Mouse (Mus musculus): ENCODE data around the gene Prom2. TPM values are rescaled to one million over a fixed set of nuclear protein-coding genes. Genes with fewer than 3 reads are reported as not detected.

Gene Prom2
- total RNA-seq, 2 experiments from 2014 or later = not detected

DNA sequence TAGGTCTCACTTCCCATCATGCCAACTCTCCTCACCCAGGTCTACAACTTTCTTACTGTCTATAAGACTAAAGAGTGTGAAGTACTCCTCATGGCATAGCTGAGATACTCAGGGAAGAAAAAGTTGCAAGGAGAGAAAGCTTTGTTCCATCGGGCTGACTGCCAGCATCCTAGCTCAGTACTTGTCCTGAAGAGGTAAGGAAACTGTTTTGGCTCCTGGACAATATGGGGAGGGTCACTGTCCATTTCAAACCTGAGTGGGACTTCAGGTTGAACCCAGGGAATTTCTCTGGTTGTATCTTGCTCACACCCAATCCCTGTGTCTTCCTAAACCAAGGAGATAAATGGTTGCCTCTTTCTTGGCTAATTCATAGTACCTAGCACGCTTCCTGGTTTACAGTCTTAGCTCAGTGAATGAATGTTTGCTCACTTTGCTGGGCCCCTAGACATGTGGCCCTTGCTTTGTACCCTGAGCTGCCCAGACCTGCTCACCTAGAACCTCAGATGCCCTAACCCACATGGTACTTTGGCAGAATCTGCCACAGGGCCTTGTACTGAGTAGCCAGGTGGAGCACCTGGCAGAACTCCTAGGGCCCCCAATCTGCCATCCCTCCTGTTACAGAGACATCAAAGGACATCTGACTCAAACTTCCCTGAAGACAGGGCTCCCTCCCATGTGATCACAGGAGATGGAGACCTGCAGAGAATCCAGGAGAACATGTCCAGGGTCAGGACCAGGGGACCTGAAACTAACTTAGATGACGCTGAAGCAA is 16.1 kb downstream of the Prom2 start:
- no peak for ATAC-seq (replicated peaks; ENCODE audit: poor library complexity, severe bottlenecking)

DNA sequence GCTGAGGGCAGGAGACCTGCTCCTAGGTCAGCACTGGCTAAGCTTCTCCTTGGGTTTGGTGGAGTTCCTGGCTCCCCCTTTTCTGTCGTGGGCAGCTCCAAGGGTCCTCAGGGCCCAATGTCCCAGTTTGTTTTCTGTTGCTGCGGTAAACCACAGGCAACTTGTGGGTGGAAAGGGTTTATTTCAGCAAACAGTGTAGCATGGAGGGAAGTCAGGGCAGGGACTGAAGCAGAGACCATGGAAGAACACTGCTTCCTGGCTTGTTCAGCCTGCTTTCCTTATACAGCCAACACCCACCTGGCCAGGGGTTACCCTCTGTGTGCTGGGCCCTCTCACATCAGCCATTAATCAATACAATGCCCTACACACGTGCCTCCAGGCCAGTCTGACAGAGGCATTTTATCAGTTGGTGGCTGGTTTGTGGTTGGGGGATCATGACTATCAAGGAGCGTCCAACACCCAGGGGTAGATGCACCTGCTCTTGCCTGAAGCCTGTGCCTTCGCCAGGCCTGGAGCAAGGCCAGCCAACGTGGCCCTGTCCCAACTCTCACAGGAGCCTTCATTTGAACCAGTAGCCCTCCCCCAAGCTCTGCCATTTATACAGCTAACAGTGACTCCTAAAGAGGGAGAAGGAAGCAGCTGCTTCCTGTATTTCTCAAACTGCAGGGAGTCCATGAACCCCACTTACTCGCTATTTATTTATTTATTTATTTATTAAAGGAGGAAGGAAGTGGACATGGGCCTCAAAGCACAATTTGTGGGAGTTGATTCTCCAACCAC is 17.1 kb downstream of the Prom2 start:
- peak; percentile 72 for ATAC-seq (replicated peaks; ENCODE audit: poor library complexity, severe bottlenecking)

DNA sequence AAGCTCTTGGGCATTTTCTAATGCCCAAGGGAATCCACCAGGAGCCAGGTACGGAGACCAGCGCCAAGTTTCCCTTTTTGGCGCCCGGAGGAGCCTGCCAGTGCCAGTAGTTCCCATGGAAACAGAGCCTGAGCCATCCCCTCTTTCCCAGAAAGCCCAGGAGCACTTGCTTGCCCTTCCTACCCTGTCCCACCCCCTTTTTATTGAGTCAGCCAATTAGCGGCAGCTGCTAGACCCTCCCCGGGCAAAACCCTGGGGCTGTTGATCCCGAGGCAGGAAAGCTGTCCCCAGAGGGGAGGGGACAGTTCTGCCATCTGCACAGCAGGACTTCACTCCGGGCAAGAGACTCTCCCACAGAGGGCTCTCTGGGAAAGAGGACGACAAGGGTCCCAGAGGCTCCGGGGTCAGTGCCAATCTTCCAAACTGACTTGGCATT is 19.2 kb downstream of the Prom2 start, which contains the start of gene Kcnip3:
Gene Kcnip3 (minus strand): TSS at position 89 of the 436 bp plus-strand sequence.
- no peak for ATAC-seq (replicated peaks; ENCODE audit: poor library complexity, severe bottlenecking)

DNA sequence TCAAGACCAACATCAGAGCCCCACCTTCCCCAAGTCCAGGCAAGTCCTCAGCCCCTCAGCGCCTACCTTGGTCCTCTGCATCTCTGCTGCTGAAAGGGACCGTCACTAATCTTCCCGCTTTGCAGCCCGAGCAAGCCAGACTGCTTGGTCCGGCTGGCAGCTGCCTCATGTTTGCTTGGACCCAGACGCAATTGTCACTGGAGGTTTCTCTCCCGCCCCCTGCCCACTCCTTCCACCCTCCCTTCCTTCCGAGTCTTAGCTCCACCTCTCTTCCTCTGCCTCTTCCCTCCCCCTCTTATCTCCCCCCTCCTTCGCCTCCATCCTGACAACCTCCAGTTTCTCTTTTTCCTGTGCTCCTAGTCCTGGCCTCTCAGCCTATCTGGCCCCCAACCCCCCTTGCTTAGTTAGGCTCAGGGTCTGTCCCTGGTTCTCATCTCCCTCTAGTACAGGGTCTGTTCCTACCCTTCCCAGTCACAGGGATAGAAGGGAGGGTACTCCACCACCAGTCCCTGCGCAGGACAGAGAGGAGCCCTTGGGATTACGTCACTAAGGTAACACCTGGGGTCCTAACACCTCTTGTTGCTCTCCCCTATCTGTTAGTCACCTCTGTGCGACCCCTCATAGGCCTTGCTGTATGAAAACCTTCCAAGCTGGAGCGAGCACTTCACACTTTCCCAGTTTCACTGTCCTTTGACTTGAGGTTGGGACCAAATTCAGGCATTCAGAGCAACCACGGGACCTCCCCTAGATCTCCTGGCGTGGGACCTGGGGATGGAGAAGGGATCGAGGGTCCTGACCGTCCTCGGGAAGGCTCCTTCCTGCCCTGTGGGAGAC is 19.9 kb downstream of the Prom2 start:
- peak; percentile 23; the same call in 1 of the 2 replicates for ATAC-seq (replicated peaks; ENCODE audit: poor library complexity, severe bottlenecking)

DNA sequence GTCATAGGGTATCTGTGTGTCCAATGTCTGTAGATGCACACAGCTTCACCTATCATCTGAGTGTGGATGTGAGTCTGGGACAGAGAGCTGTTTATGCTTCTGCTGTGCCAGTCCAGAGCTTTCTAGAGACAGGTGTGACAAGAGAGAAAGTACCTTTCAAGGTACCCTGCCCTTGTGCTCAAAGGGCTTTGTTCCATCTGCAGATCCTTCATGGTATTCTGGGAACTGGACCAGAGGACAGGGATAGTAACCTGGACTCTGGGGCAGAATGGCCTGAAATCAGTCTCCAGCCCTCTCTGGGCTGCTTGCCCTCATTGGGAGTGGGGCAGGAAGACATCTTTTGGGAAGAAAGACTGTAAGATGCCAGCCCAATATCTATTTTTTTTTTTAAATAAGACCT is 21.1 kb downstream of the Prom2 start:
- ATAC-seq (replicated peaks; ENCODE audit: poor library complexity, severe bottlenecking) = no peak

DNA sequence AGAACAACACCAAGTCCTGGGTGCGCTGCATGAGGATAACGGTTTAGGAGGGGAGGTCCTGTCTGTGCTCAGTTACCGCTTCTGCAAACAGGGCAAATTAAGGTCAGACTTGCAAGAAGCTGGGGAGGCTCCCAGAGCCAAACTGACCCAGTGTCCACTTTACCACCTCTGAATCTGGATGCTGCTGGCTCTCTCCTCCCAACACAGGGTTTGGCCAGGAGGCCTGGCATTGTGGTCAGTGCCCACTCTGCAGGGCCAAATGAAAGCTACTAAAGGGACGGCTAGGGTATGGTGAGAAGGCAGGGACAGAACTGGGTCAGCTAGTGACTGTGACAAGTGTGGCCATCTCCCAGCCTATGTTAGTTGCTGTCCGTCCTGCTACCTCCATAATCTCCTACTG is 22.0 kb downstream of the Prom2 start:
- ATAC-seq (replicated peaks; ENCODE audit: poor library complexity, severe bottlenecking) = no peak

DNA sequence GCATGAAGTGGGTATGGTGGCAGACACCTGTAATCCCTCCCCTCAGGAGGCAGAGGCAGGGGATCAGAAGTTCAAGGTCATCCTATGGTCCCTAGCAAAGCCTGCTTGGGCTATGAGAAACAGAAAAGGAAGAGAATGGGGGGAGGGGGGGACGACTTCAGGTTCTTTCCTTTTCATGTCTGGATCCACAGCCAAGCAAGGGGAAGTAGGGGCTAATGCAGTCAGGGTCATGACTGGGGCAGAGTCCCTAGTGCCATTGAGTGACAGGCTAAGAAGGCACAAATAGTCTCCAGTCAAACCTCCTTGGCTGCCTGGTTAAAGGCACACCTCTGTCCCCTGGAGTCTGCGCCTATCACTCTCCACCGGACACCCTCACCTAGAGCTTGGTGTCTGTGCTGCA is 22.4 kb downstream of the Prom2 start:
- peak; percentile 42 for ATAC-seq (replicated peaks; ENCODE audit: poor library complexity, severe bottlenecking)

DNA sequence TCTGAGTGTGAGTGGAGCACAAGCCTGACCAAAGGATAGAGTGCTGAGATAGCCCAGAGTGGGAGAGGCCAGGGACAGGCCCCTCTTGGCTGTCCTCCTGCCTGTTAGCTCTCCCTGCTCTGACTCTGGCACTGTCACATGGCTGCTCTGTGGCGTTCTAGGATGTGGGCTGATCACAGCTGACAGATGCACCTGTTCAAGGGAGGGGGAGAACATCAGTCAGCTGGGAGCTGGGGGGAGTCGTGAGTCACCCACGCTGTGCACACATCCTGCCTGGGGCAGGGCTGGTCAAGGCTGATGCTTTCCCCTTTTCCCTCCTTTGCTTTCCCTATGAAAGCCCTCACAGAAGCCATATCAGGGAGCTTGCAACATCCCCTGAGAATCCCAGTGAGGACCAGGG is 23.0 kb downstream of the Prom2 start:
- ATAC-seq (replicated peaks; ENCODE audit: poor library complexity, severe bottlenecking) = peak; percentile 31

DNA sequence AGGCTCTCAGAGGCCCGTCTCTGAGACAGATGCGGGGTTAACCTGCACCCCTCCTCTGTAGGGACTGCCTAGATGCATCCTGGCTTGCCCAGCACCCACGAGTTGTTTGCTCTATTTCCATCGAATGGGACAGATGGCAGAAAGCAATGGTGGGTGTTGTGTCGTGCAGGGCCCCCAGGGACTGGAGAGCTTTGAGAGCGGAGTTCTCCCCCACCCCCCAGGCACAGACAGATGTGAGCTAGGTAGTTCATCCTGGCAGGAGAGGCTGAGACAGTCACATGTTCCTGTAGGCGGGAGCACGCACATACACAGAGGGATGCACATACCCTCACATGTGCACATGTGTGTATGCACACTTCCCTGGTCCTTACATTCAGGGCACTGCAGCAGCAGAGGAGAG is 24.2 kb downstream of the Prom2 start:
- no peak for ATAC-seq (replicated peaks; ENCODE audit: poor library complexity, severe bottlenecking)

DNA sequence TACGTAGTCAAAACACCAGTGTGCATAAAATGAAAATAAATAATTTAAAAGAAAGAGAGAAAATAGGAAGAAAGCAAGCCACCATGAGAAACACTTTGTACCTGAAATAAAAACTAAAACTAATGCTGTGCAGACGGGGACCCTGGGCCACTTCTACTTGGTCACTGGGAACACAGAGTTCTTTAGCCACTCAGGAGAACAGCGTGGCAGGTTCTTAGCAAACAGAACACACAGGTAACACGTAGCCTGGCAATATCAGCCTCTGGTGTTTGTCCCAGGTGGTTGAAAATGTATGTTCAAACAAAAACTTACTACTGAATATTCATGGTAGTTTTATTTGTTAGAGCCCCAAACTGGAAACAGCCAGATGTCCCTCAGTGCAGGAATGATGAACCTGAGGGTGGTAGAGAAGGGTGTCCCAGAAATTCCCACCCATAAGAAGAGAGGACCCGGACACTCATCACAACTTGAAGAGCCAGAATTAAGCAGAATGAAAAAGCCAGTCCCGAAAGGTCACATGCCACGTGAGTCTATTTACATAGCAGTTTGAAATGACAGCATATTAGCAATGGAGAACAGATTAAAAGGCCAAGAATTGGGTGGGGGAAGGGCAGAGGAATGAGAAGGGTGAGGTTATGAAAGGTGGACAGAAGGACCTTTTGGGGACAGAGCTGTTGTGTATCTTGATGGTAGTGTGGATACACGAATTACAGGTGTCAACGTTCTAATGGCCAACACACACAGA is 26.7 kb downstream of the Prom2 start:
- no peak for ATAC-seq (replicated peaks; ENCODE audit: poor library complexity, severe bottlenecking)

DNA sequence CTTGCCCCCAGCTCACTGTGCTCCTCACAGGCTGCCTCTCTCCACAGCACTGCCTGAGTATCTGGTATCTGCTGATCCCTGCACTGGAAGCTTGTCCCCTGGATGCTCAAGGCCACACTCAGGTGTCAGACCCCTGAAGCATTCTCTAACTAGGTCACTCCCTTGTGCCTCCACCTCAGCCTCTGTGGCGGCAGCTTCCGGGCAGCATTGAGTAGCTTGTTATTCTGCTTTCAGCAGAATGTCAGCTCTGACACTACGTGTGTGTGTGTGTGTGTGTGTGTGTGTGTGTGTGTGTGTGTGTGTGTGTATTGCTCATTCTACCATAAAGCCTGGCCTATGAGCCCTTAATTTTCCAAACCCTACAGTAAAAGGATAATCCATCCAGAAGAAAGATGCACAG is 28.0 kb downstream of the Prom2 start:
- ATAC-seq (replicated peaks; ENCODE audit: poor library complexity, severe bottlenecking) = no peak

DNA sequence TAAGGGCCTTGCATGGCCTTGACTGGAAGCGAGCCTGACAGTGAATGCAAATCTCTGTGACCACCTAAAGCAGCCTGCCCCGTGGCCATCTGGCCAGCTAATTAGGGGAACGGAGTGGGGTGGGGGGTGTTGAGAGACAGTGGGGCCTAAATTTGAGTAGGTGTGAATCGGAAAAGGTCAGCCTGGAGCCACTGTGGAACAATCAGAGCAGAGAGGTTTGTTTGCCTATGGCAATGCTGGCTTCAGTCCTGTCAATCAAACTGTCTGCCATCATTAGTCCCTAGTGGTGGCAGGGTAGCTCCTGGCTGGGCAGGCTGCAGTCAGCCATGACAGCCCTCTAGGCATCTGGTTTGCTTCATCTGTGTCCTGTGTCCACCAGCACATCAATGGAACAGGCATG is 29.8 kb downstream of the Prom2 start:
- ATAC-seq (replicated peaks; ENCODE audit: poor library complexity, severe bottlenecking) = no peak

DNA sequence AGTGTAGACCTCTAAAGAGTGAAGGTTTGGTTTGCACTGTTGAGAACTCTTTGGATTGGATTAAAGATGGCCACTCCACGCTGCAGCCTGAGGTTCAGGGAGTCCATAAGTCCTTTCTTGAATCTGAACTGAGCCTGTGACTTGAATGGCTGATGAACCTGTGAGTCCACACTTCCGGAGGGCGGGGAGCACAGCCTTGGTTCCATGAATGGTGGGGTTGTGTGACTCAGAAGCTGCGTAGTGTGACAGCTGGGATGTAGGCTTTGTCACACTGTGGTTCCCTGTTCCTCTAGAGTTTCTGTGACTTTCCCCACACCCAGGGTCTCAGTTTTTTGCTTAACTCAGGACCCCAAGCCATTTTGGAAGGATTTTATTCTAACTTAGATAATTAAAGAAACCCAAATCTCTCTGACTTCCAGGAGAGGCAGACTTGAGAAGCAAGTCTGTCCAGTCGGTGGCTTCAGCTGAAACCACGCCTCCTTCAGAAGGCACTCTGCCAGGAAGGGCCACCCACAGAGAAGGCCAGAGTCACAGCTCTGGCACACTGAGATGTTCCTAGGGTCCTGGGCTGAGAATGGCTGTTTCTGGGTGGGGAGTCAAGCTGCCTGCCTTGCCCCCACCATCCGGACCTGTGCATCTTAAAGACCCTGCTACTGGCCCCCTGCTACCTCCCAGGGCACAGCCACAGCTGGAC is 33.2 kb downstream of the Prom2 start:
- peak; percentile 20; the same call in 1 of the 2 replicates for ATAC-seq (replicated peaks; ENCODE audit: poor library complexity, severe bottlenecking)

DNA sequence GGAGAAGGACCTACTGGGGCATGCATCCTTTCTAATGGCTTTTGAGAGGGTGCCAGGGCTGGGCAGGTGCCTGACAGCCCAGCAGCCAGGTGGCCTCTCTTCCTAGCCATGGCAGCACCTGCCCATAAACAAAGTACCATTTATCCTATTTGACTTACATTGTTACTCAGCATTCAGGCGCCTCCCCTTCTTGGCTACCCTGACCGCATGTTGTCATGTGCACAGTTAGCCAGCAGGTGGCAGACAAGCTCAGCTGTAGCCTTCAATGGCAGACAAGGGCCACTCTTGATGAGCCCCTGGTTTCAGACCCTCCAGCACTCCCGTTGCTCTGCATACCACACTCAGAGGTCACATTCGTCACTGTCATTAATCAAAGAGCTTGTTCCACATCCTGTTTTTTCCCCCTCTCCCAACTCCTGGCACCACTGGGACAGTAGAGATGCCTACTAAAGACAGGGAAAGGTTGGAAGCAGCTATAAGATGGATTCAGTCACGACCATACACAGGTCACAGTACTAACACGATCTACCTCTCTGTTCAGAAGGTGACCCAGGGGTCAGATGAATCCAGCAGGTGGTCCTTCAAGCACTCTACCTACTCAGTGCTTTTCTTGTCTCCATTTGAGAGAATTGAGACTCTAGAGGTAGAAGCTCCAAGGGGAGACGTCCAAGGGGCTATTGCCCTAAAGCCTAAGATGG is 34.0 kb downstream of the Prom2 start:
- peak; percentile 60 for ATAC-seq (replicated peaks; ENCODE audit: poor library complexity, severe bottlenecking)

DNA sequence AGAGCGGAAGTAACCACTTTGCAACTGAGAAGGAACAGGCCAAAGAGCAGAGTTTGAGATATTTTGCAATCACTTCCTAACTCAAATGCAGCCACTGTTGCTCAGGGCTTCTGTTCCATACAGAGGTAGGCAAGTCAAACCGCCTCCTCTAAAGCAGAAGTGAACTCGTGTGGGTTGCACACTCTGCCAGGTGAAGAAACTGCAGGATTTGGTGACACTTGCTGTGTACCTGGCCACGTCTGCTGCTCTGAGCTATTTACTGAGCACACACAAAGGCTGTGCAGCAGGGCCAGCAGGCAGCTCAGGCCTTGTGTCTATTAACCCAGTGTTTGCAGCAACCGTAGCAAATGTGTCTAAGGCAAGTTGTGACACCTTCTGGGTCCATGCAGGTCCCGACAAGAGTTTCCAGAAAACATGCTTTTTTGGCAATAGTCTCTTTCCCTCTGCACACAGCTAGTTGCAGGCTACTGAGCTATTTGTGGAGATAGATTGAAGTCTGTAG is 35.1 kb downstream of the Prom2 start:
- ATAC-seq (replicated peaks; ENCODE audit: poor library complexity, severe bottlenecking) = peak; percentile 69

DNA sequence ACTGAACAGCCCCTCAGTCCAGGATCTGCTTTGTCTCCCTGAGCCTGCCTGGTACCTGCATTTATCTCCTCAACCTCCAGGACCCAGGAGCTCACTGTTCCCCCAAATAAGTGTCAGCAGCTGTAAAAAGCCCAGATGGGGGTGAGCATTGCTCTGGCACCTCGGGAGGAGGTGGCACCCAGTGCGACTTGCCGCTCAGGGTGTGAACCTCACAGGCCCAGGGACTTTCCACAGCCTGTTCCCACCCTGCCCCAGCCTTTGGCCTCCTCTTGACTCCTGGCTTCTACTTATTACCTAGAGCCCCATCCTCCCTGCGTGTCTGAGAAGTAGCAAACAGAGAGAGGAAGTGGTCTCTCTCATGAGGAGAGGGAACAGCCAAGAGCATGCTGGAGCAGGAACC is 36.1 kb downstream of the Prom2 start:
- ATAC-seq (replicated peaks; ENCODE audit: poor library complexity, severe bottlenecking) = peak; percentile 39

DNA sequence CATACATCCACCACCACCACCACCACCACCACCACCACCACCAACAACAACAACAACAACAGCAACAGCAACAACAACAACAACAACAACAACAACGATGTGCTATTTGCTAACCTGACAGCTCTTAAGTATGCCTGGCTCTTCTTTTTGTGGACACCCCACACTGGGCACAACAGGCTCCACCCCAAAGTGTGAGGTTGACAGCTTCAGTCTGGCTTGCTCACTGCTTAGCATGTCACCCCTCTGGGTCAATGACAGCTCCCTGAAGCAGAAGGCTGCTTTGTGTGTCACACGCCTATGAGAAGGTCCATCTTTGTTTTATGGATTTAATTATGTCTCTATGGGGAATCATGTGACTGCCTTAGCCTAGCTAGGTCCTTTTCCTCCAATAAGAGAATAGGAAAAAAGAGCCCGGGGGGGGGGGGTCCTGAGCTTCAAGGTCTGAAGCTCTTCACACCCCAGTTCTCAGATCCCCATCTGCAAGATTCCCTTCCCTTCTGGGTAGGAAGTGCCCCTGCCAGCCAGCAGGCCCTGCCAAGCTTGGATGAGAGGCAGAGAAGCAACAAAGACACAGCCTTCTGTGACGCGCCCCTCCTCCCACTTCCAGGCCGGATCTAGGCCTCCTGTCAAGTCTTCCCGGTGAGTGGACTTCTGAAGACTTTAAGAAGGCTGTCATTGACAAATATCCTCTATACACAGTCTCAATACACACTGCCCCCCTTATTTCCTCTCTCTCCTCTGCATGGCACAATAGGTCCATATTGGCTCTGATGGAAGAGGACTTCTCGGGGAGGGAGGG is 37.3 kb downstream of the Prom2 start:
- no peak for ATAC-seq (replicated peaks; ENCODE audit: poor library complexity, severe bottlenecking)

DNA sequence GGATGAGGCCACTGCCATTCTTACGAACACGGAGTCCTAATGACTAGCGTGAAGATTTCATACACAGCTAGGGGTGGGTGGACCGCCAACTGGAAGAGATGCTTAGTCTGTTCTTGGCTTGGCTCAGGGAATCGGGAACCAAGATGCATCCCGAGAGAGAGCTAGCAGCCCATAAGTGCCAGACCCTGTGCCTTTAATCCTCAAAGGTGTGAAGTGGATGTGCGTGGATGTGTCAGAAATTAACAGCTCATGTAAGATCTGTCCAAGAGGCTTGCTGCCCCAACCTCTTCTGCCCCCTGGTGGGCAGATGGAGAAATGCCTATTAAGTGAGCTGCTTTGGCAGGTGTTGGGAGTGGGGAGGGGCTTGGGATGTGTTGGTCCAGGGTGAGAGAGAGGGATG is 40.2 kb downstream of the Prom2 start:
- peak; percentile 43 for ATAC-seq (replicated peaks; ENCODE audit: poor library complexity, severe bottlenecking)
